Mouse (Mus musculus) heart, embryonic 10.5 days (tissue): ENCODE results near the gene Arl5a. TPM values are rescaled to one million over a fixed set of nuclear protein-coding genes. Genes with fewer than 3 reads are reported as not detected.

Source experiments
- DNase-seq: peaks from one replicate; pipeline ENCODE4 v3.0.0-alpha.2; 2017; ENCODE audit warnings: low spot score
- H3K27ac ChIP-seq: fragments of 300-500 bp; sonication (generic); 2 replicates; pipeline ENCODE4 v1.5.1; 2016; ENCODE audit warnings: mild to moderate bottlenecking
- H3K27me3 ChIP-seq: fragments of 300-500 bp; sonication (generic); 2 replicates; pipeline ENCODE4 v1.6.1; 2016; ENCODE audit warnings: mild to moderate bottlenecking; ENCODE audit not compliant: poor library complexity, insufficient read depth, severe bottlenecking
- H3K36me3 ChIP-seq: fragments of 300-500 bp; sonication (generic); 2 replicates; pipeline ENCODE4 v1.6.1; 2016; ENCODE audit warnings: mild to moderate bottlenecking, moderate library complexity
- H3K4me1 ChIP-seq: fragments of 300-500 bp; sonication (generic); 2 replicates; pipeline ENCODE4 v1.6.1; 2016; ENCODE audit warnings: mild to moderate bottlenecking
- H3K4me3 ChIP-seq: fragments of 300-500 bp; sonication (generic); 2 replicates; pipeline ENCODE4 v1.5.1; 2016; ENCODE audit warnings: mild to moderate bottlenecking, moderate library complexity
- H3K9me3 ChIP-seq: fragments of 300-500 bp; sonication (generic); 2 replicates; pipeline ENCODE4 v1.6.1; 2016; ENCODE audit warnings: mild to moderate bottlenecking, moderate library complexity
- WGBS: fragments of 180-500 bp; shearing (Covaris S2); methylation state at CpG from one replicate; pipeline ENCODE4 v1.1.7; 2016; 5-methylcytosine and 5-hydroxymethylcytosine counted together
- polyA plus RNA-seq: library from polyadenylated mRNA; unstranded; fragments of >200 nt; fragmentation: Nextera tagmentation; extraction: Ambion mirVana; gene quantifications from 2 replicates; pipeline ENCODE4 v1.2.1, GENCODE M21; 2016

The Arl5a gene
- polyA plus RNA-seq, 1 experiment from 2014 or later = 62.9 TPM

DNA sequence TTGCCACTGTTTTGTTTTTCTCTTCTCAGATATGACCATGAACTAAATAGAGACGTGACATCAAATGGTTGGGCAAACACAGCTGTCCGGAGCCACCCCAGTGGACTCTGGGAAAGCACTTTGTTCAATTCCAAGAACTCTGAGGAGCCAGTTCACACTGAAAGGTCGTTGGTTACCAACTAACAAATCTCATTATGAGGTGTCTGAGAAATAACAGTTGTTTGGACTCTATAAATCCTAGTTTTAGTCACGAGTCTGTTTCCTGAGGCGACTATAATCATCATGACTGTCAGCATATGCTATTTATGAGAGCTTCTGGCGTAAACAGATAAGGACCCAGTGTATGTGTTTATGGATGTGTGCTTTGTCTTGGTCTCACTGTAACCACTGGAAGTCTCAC lies 52.2 kb downstream of the Arl5a start:
- Histone ChIP-seq H3K4me3 (no peak overlapping the region), H3K27me3 (no peaks in the 10 kb centered on the region), H3K4me1 (peaks cover 10% of the 10 kb centered on the region), H3K9me3 (no peaks in the 10 kb centered on the region), H3K36me3 (no peaks in the 10 kb centered on the region), H3K27ac (no peak overlapping the region)
- no peak for DNase-seq
- 77% methylated on average over 6 of the region's 6 CpGs for WGBS

DNA sequence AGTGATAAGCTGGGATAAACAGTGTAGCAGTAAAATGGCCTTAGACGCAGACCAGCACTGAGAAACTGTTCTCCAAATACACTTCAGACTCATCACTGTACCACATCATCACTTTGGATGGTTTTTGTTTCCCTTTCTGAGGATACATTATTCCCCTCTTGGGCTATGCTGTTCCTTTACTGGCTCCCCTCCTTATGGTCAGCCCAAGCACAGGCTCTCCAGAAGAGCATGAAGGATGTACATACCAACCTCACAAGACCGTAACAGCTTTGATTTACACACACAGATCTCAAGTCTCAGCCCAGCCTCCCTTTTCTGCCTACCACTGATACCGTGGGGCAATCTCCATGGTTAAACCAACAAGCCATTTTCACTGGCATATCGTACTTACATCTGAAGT lies 52.6 kb downstream of the Arl5a start:
- DNase-seq = no peak
- no peaks in the 10 kb centered on the region for H3K36me3 ChIP-seq
- no peaks in the 10 kb centered on the region for H3K27me3 ChIP-seq
- peaks cover 14% of the 10 kb centered on the region for H3K4me1 ChIP-seq
- H3K9me3 ChIP-seq = no peaks in the 10 kb centered on the region
- no peak overlapping the region for H3K4me3 ChIP-seq
- 84% methylated on average over 4 of the region's 4 CpGs for WGBS
- no peak overlapping the region for H3K27ac ChIP-seq

GRCm38 (mm10) chr2:52371066-52371465 lies 53.6 kb downstream of the Arl5a start:
- DNase-seq = no peak
- no peak overlapping the region for H3K4me3 ChIP-seq
- H3K9me3 ChIP-seq = no peaks in the 10 kb centered on the region
- WGBS = 49% methylated on average over 2 of the region's 2 CpGs
- H3K27me3 ChIP-seq = no peaks in the 10 kb centered on the region
- H3K36me3 ChIP-seq = no peaks in the 10 kb centered on the region
- H3K4me1 ChIP-seq = peaks cover 19% of the 10 kb centered on the region
- 0 out of 2 replicates have a peak overlapping the region, but pooled peaks have one; percentile 29 for H3K27ac ChIP-seq

- H3K9me3 ChIP-seq = no peaks in the 10 kb centered on the region
Measured at GRCm38 (mm10) chr2:52369622-52370021, 55.1 kb downstream of the Arl5a start.

GRCm38 (mm10) chr2:52367665-52368064 lies 57.0 kb downstream of the Arl5a start:
- WGBS = 80% methylated on average over 5 of the region's 5 CpGs

More at GRCm38 (mm10) chr2:52369622-52370021, 55.1 kb downstream of the Arl5a start:
- Histone ChIP-seq H3K4me1 (peaks cover 19% of the 10 kb centered on the region), H3K4me3 (no peak overlapping the region), H3K36me3 (no peaks in the 10 kb centered on the region), H3K27ac (no peak overlapping the region), H3K27me3 (no peaks in the 10 kb centered on the region)
- WGBS = 95% methylated on average over 6 of the region's 6 CpGs
- DNase-seq = no peak

GRCm38 (mm10) chr2:52367248-52367647 lies 57.5 kb downstream of the Arl5a start:
- Histone ChIP-seq H3K4me1 (peaks cover 19% of the 10 kb centered on the region), H3K27ac (peak overlapping the region; percentile 30; the same call in 1 of the 2 replicates), H3K27me3 (no peaks in the 10 kb centered on the region), H3K36me3 (no peaks in the 10 kb centered on the region), H3K4me3 (peak overlapping the region; percentile 38), H3K9me3 (no peaks in the 10 kb centered on the region)
- whole genome bisulfite sequencing = 34% methylated on average over 13 of the region's 13 CpGs
- no peak for DNase-seq

More at GRCm38 (mm10) chr2:52367665-52368064, 57.0 kb downstream of the Arl5a start:
- Histone ChIP-seq H3K9me3 (no peaks in the 10 kb centered on the region), H3K4me1 (peaks cover 19% of the 10 kb centered on the region), H3K27ac (peak overlapping the region; percentile 30; the same call in 1 of the 2 replicates), H3K4me3 (peak overlapping the region; percentile 38; the same call in 1 of the 2 replicates), H3K27me3 (no peaks in the 10 kb centered on the region), H3K36me3 (no peaks in the 10 kb centered on the region)
- DNase-seq = no peak

GRCm38 (mm10) chr2:52361086-52361485 lies 63.6 kb downstream of the Arl5a start:
- H3K9me3 ChIP-seq = no peaks in the 10 kb centered on the region
- H3K36me3 ChIP-seq = no peaks in the 10 kb centered on the region
- peaks cover 7% of the 10 kb centered on the region; the same call in 1 of the 2 replicates for H3K4me1 ChIP-seq
- WGBS = 86% methylated on average over 9 of the region's 9 CpGs
- no peak overlapping the region for H3K4me3 ChIP-seq
- no peaks in the 10 kb centered on the region for H3K27me3 ChIP-seq
- no peak for DNase-seq
- H3K27ac ChIP-seq = no peak overlapping the region

GRCm38 (mm10) chr2:52359722-52360121 lies 65.0 kb downstream of the Arl5a start:
- no peak for DNase-seq
- 70% methylated on average over 1 of the region's 1 CpGs for WGBS

GRCm38 (mm10) chr2:52358156-52358555 lies 66.5 kb downstream of the Arl5a start:
- peak overlapping the region; percentile 49; the same call in 1 of the 2 replicates for H3K27ac ChIP-seq
- H3K27me3 ChIP-seq = no peaks in the 10 kb centered on the region
- H3K9me3 ChIP-seq = no peaks in the 10 kb centered on the region
- H3K36me3 ChIP-seq = no peaks in the 10 kb centered on the region
- no peak for DNase-seq
- peaks cover 7% of the 10 kb centered on the region; the same call in 1 of the 2 replicates for H3K4me1 ChIP-seq
- H3K4me3 ChIP-seq = no peak overlapping the region
- 63% methylated on average over 5 of the region's 5 CpGs for WGBS

More at GRCm38 (mm10) chr2:52359722-52360121, 65.0 kb downstream of the Arl5a start:
- H3K27ac ChIP-seq = no peak overlapping the region
- H3K4me1 ChIP-seq = peaks cover 7% of the 10 kb centered on the region; the same call in 1 of the 2 replicates
- H3K36me3 ChIP-seq = no peaks in the 10 kb centered on the region
- H3K9me3 ChIP-seq = no peaks in the 10 kb centered on the region
- no peak overlapping the region for H3K4me3 ChIP-seq
- H3K27me3 ChIP-seq = no peaks in the 10 kb centered on the region

- no peaks in the 10 kb centered on the region for H3K4me1 ChIP-seq
- H3K36me3 ChIP-seq = no peaks in the 10 kb centered on the region
- peak; percentile 19 for DNase-seq
- H3K4me3 ChIP-seq = no peak overlapping the region
- H3K9me3 ChIP-seq = no peaks in the 10 kb centered on the region
- no peaks in the 10 kb centered on the region for H3K27me3 ChIP-seq
- H3K27ac ChIP-seq = no peak overlapping the region
- WGBS = 84% methylated on average over 1 of the region's 1 CpGs
Measured at GRCm38 (mm10) chr2:52351029-52351428, 73.7 kb downstream of the Arl5a start.

Other genes with a start within 250 kb of the Arl5a start
- 0.75 and 1.7 TPM in 2 replicates for gene Neb, start 46.4 kb downstream of the Arl5a start, polyA plus RNA-seq